Mouse (Mus musculus) C2C12 (cell line): Measurements from ENCODE around the gene Tas2r121. TPM values are rescaled to one million over a fixed set of nuclear protein-coding genes. Genes with fewer than 3 reads are reported as not detected.

ENCODE experiments used
- H3K27me3 ChIP-seq: one replicate; pipeline ENCODE4 v1.6.1; 2011; ENCODE audit not compliant: control insufficient read depth, insufficient read depth, insufficient read length
- H3K36me3 ChIP-seq: one replicate; pipeline ENCODE4 v1.6.1; 2011; ENCODE audit not compliant: control insufficient read depth, insufficient read depth
- H3K4me3 ChIP-seq: one replicate; pipeline ENCODE4 v1.5.1; 2011; ENCODE audit warnings: mild to moderate bottlenecking, control low read depth; ENCODE audit not compliant: poor library complexity, insufficient read depth, severe bottlenecking
- H3K79me2 ChIP-seq: one replicate; pipeline ENCODE4 v1.6.1; 2011; ENCODE audit not compliant: control insufficient read depth, insufficient read depth
- H3K79me3 ChIP-seq: one replicate; pipeline ENCODE4 v1.6.1; 2011; ENCODE audit warnings: low read depth, control low read depth
- H3ac ChIP-seq: one replicate; pipeline ENCODE3; 2011; ENCODE audit warnings: low read depth; ENCODE audit not compliant: control insufficient read depth, insufficient read length
- CEBPB ChIP-seq: IDR thresholded peaks from one replicate; pipeline ENCODE4 v1.6.1; 2011; ENCODE audit warnings: low read depth, mild to moderate bottlenecking, control low read depth, moderate library complexity
- CTCF ChIP-seq: IDR thresholded peaks from one replicate; pipeline ENCODE4 v1.5.1; 2011; ENCODE audit not compliant: control insufficient read depth, insufficient read depth, insufficient read length
- FOSL1 ChIP-seq: IDR thresholded peaks from one replicate; pipeline ENCODE4 v1.8.0; 2011; ENCODE audit warnings: mild to moderate bottlenecking, low read length; ENCODE audit not compliant: poor library complexity, insufficient read depth, severe bottlenecking
- MAX ChIP-seq: IDR thresholded peaks from one replicate; pipeline ENCODE4 v1.6.1; 2011; ENCODE audit warnings: mild to moderate bottlenecking, control low read depth
- MYOD1 ChIP-seq: IDR thresholded peaks from one replicate; pipeline ENCODE4 v1.6.1; 2011; ENCODE audit warnings: low read depth; ENCODE audit not compliant: control insufficient read depth, insufficient read length
- MYOG ChIP-seq: IDR thresholded peaks from one replicate; pipeline ENCODE4 v1.6.1; 2011; ENCODE audit not compliant: control insufficient read depth, insufficient read length; ENCODE audit errors: extremely low read depth
- USF1 ChIP-seq: IDR thresholded peaks from one replicate; pipeline ENCODE4 v1.6.1; 2011; ENCODE audit warnings: low read depth, mild to moderate bottlenecking, control low read depth, moderate library complexity
- polyA plus RNA-seq: library from polyadenylated mRNA; unstranded; fragments of >200 nt; fragmentation: generic; extraction: Trizol; gene quantifications from one replicate; pipeline ENCODE4 v1.2.1, GENCODE M21; 2012; ENCODE audit warnings: missing spikeins

Gene Tas2r121
- polyA plus RNA-seq, 1 experiment: not detected

DNA sequence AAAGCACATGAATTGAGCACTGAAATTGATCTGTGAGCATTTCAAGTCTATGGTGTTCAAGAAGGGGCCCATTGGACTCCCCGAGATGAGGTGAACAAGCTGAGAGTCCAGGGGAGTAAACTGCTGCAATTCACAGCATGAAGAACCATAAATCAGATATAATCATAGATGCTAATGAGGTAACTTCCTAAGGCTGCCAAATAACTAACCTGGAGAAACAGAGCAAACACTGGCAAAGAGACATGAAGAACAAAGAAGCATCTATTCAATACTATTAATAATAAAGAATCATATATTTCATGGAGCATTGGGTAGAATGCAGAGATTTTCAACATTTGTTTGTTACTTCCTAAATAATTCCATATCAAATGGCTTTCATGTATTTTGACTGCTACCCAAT lies 49.4 kb downstream of the Tas2r121 start, which contains the start of gene A630073D07Rik:
TSS of gene A630073D07Rik (minus strand) at position 101 of the 400 bp plus-strand sequence.
- H3K27me3 ChIP-seq: no peaks in the 10 kb centered on the region
- H3ac ChIP-seq: no peak within 1 kb of the TSS
- no peak for TF ChIP-seq USF1
- no peak for TF ChIP-seq CTCF
- TF ChIP-seq FOSL1: no peak
- TF ChIP-seq MAX: no peak
- no peak for TF ChIP-seq CEBPB
- no peak for TF ChIP-seq MYOG
- TF ChIP-seq MYOD1: no peak
- no peaks in the 10 kb centered on the region for H3K79me3 ChIP-seq
- H3K4me3 ChIP-seq: no peak within 1 kb of the TSS
- H3K36me3 ChIP-seq: no peaks in the 10 kb centered on the region
- no peaks in the 10 kb centered on the region for H3K79me2 ChIP-seq

Other genes with a start within 250 kb of the Tas2r121 start
- not detected for gene Prh1, start 131.2 kb downstream of the Tas2r121 start, polyA plus RNA-seq
- not detected for gene Prp2, start 105.1 kb downstream of the Tas2r121 start, polyA plus RNA-seq
- gene A630073D07Rik, start 49.5 kb downstream of the Tas2r121 start, polyA plus RNA-seq: not detected
- not detected for gene Tas2r120, start 44.1 kb downstream of the Tas2r121 start, polyA plus RNA-seq
- gene Tas2r122, start 10.9 kb upstream of the Tas2r121 start, polyA plus RNA-seq: not detected
- gene Tas2r115, start 37.0 kb upstream of the Tas2r121 start, polyA plus RNA-seq: not detected
- not detected for gene Tas2r124, start 53.7 kb upstream of the Tas2r121 start, polyA plus RNA-seq
- gene Tas2r102, start 61.1 kb upstream of the Tas2r121 start, polyA plus RNA-seq: not detected
- not detected for gene Tas2r136, start 77.2 kb upstream of the Tas2r121 start, polyA plus RNA-seq
- not detected for gene Tas2r117, start 101.8 kb upstream of the Tas2r121 start, polyA plus RNA-seq
- gene Tas2r123, start 146.1 kb upstream of the Tas2r121 start, polyA plus RNA-seq: not detected
- not detected for gene Tas2r116, start 154.4 kb upstream of the Tas2r121 start, polyA plus RNA-seq
- gene Tas2r110, start 167.0 kb upstream of the Tas2r121 start, polyA plus RNA-seq: not detected
- not detected for gene Tas2r113, start 192.0 kb upstream of the Tas2r121 start, polyA plus RNA-seq
- gene Tas2r125, start 208.6 kb upstream of the Tas2r121 start, polyA plus RNA-seq: not detected